Mouse (Mus musculus) erythroblast, embryonic 14.5 days (primary cell): ENCODE measurements around the gene Smchd1.

ENCODE experiments used
- GATA1 ChIP-seq: IDR thresholded peaks from 2 replicates; pipeline ENCODE4 v1.6.1; 2012; ENCODE audit warnings: low read length, inconsistent platforms, mixed read lengths
- TAL1 ChIP-seq: IDR thresholded peaks from 3 replicates; pipeline ENCODE4 v1.6.1; 2012; ENCODE audit warnings: low read length, inconsistent platforms, mixed read lengths

- TF ChIP-seq GATA1 (no peak), TAL1 (no peak)
Measured at GRCm38 (mm10) chr17:71307251-71307790, 167.8 kb downstream of the Smchd1 start.
